Mouse (Mus musculus) layer of hippocampus, adult 11-12 months (tissue): ENCODE data around the gene Atp13a3.
"Not testable (repeated sequence)": the region's sequence is repeated elsewhere in the genome, so short reads cannot be mapped to it uniquely, and the experiment has no call there.

Experiments
- DNase-seq: peaks from one replicate; pipeline ENCODE4 v3.0.0; 2022; ENCODE audit warnings: low spot score

Atp13a3 gene

DNA sequence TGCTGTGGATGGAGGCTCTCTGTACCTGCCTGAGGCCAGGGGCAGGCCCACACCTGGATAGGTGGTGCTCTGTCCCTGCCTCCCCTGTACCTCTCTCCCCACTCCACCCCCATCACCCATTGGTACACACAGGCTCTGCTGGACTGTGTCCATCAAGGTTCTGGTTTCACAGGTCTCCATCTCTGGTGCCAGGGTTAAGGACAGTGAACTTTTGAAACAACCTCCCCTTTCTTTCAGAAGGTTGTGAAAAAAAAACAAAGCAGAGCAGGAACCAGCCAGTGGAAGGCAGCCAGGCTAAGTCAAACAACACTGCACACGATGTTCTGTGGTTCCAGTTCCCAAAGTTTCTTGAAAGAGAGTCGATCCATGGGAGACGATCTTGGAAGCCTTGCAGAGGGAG, 6.9 kb upstream of the Atp13a3 start:
- DNase-seq, result no peak

- no peak for DNase-seq
Observed at GRCm38 (mm10) chr16:30410914-30411313, 5.1 kb upstream of the Atp13a3 start.

- DNase-seq, result no peak
Observed at GRCm38 (mm10) chr16:30407513-30407912, 1.7 kb upstream of the Atp13a3 start.

DNA sequence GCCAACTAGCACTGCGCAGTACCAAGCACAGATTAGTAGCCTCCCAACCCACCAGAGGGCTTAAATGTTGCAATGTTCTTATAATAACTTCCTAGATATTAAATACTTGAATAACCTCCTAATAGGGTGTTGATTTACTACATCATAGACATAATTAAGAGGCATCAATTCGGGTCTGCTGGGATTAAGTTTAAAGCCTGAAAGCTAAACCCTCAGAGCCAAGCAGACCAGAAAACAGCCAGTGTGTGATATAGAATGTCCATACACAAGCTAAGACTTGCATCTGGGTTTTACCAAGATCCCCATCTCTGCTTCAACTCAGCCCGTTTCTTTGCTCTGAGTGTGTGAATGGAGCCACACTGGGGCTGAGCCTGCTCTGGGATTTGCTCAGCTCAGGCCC, 2.2 kb downstream of the Atp13a3 start:
- no peak for DNase-seq

GRCm38 (mm10) chr16:30397127-30398057, 8.4 kb downstream of the Atp13a3 start:
- DNase-seq, result no peak

GRCm38 (mm10) chr16:30395136-30395535, 10.6 kb downstream of the Atp13a3 start:
- no peak for DNase-seq

DNA sequence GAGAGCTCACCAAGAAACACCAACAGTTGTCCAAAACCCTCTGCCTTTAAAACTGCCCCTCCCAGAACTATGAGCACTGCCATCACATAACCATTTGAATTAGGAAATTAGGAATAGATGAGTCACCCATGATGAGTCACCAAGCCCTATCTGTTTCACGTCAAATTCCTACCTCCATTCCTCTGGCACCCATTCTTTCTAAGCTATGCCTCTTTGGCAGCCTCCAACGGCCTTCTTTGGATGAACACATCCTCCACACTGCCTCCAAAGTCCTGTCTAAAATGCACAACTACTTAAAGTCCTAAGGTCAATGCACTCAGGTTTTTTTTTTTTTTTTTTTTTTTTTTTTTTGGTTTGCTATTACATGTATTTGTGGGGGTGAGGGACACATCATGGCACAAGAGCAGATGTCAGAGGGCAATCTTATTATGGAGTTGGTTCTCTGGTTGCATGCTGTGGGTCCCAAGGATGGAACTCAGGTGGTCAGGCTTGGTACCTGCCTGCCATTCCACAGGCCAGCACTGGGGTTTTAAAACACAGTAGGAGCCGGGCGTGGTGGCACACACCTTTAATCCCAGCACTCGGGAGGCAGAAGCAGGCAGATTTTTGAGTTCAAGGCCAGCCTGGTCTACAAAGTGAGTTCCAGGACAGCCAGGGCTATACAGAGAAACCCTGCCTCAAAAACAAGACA, 15.0 kb downstream of the Atp13a3 start:
- DNase-seq, result no peak

DNA sequence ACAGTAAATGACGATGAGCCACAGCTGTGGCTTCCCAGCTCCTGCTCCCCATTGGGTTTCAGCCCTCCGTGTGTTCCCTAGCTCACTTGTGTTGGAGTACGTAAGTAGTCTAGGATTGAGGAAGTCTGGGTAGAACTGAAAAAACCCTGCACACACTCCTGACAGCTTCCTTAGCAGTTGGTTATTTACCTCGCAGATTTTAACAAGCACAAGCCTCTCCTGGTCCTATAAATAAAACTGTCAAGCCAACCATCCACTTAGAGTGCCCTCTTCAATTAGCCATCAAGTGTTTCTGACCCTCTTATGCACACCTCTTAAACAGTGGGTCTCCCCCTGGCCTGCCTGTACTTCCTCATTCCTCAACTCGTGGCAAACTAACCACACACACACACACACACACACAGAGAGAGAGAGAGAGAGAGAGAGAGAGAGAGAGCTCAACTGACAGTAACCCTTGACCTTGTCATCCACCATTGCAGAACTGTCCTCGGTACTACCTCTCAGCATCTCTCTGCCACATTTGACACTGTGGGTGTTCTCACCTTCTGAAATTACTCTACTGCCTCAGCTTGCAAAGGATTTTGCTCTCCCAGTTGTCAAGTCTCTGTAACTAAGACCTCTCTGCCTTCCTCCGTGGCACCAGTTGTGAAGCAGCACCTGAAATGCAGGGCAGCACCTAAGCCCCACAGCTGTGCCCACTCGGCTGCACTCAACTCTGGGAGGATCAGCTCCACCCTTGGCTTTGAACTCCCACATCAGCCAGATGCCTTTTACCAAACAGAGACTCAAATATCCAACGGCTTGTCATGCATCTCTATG, 15.7 kb downstream of the Atp13a3 start:
- DNase-seq, result peak; percentile 16

DNA sequence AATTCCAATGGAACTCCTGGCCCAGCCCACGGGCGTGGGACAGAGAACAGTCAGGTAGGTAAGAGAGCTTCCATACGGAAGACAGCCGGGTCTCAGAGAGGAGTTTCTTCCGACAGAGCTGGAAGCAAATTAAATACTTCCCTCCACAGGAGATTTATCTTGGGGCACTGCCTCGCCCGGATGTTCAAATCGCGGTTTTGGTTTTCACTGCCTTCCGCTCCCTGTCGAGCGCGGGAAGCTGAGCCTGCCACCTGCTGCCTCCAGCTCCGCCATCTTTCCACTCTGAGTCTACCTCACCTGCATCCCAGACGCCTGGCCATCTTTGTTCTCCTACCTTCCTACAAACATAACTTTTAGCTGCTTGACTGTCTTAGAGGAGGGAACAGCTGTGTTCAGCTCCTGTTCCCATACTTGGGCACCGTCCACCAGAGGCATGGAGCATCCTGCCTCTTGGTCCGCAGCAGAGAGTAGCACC, 16.5 kb downstream of the Atp13a3 start:
- DNase-seq, result peak; percentile 30

- peak; percentile 90 for DNase-seq
Observed at GRCm38 (mm10) chr16:30388522-30389209, 17.1 kb downstream of the Atp13a3 start.

DNA sequence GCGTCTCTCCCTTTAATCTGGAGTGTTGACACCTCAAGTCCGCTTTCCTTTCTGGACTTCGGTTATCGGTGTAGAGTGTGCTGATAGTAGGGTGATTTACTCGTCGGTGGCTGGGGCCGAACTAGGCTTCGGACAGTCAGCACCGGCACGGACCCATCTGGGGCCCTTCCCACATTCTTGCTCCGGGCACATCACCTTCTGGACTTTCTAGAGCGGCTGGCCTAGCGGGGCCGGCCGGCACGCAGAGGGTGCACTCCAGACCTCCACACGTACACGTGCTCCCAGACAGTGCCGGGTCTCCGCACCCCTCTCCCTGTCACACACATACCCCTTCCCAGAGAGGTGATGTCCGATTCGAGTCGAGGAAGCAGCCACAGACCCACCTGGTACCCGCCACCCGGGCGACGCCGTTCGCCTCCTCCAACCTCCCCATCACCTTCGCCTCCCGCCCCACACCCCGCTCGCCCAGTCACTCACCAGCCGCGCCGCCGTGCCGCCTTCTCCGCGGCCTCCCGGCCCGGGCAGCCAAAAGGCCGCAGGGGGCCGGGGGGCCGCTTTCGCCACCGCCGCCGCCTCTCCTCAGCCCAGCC, 17.8 kb downstream of the Atp13a3 start:
- peak; percentile 19 for DNase-seq

GRCm38 (mm10) chr16:30386911-30387439, 18.8 kb downstream of the Atp13a3 start:
- no peak for DNase-seq

DNA sequence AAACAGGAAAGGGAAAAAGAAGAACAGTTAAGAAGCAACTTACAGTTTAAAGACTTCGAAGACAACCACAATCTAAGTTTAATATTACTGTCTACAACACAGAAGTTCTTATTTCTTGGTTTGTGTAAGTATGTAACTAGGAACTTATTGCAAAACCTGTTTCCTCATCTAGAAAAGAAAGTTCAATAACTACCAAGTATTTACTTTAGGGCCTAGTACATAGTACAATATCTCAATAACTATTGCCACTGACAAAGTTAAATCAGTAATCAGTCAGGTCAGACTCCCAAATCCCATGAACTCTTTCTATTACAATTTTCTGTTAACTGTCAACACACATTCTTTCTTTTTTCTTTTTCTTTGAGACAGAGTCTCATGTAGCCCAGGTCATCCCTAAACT, 20.2 kb downstream of the Atp13a3 start:
- DNase-seq, result no peak

DNA sequence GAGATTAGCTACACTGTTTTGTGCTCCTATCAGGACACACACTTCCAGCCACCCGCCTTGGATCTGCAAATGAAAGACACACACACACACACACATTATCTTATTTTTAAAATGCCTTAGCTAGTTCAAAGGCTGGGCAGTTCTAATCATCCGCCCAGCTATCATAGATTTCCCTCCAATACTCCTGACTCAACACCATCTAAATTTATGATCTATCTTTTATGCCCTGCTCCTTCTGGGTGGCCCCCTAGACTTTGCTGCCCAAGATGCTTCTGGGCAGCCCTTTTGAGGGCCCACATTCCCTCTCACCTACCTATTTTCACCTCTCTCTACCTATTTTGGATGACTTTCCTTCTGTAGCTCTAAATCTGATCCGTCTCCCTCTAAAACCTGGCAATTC, 29.5 kb downstream of the Atp13a3 start:
- DNase-seq, result no peak

DNA sequence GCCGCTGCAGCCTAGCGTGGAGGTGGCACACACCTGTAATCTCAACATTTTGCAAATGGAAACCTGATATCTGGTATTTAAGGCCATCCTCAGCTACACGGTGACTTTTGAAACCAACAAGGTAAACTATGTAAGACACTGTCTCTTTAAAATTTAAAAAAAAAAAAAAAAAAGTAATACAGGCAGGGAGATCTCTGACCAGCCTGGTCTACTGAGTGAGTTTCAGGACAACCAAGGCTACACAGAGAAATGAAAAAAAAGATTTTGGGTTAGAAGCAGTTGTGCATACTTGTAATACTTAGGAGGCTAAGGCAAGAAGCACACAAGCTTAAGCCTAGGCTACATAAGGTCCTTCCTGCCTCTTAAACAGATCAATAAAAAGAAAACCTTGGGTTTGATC, 30.8 kb downstream of the Atp13a3 start:
- DNase-seq, result no peak

DNA sequence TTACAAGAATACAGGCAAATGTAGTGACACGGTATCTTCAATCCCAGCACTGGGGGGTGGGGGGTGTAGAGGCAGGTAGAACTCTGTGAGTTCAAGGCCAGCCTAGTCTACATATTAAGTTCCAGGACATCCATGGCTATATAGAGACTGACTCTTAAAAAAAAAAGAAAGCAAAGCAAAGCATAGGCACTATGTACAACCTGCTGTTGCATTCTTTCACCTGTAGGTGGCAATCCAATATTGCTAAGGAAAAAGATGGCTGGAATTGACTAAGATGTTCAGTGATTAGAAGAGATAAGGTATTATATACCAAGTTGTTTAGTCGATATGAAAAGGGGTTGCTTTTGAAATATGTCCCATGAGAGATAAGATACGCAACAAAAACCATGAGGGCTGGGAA, 31.5 kb downstream of the Atp13a3 start:
- peak; percentile 70 for DNase-seq

DNA sequence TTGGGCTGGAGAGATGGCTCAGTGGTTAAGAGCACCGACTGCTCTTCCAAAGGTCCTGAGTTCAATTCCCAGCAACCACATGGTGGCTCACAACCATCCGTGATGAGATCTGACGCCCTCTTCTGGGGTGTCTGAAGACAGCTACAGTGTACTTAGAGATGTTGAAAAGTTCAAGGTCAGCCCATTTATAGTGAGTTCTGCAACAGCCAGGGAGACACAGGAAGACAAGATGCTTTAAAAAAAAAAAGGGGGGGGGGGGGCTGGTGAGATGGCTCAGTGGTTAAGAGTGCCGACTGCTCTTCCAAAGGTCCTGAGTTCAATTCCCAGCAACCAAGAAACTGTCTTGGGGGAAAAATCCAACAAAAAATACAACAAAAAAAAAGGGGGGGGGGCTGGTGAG, 32.5 kb downstream of the Atp13a3 start:
- not testable (repeated sequence) for DNase-seq

DNA sequence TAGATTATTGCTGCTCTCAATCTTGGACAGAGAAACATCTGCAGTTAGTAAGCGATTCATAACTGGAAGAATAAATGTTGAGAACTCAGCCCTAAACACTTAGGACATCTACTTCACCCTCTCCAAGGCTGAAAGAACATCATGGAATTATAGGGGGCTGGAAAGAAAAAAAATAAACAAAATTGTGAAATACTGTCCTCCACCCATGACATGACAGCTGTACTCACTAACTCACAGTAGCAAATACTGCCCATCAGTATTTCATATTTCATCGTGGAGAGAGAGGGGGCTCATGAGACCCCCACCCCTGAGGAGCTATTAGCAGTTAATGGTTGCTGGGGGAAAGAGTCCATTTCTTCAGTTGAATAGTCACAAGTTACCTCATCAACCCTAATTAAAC, 38.4 kb downstream of the Atp13a3 start:
- DNase-seq, result no peak

- no peak for DNase-seq
Observed at GRCm38 (mm10) chr16:30364604-30365003, 41.2 kb downstream of the Atp13a3 start.

- DNase-seq, result no peak
Observed at GRCm38 (mm10) chr16:30362528-30362927, 43.2 kb downstream of the Atp13a3 start.

GRCm38 (mm10) chr16:30353489-30353888, 52.3 kb downstream of the Atp13a3 start:
- not testable (repeated sequence) for DNase-seq
